Mouse (Mus musculus): ENCODE data around the gene Tmem178b. TPM values are rescaled to one million over a fixed set of nuclear protein-coding genes. Genes with fewer than 3 reads are reported as not detected.

The Tmem178b gene
- total RNA-seq, 2 experiments from 2014 or later: 10.5 to 26.1 TPM

DNA sequence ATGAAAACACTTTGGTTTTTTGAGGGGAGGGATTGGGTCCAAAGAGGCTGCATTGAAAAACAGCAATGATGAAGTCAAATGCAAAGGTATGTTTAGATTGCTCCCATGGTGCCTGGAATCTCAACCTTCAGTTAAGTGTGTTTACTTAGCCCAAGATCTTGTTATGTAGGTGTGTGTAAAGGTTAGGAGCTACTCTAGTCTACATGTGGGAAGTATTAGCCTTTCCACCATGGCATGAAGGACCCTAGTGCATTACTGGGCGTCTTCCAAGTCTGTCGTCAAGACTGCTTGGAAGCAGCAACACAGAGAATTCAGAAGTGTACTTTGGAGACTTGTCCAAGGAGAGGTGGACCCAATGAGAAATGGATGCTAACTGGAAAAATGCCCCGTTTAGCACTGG lies 205.3 kb downstream of the Tmem178b start:
- no peak for DNase-seq

DNA sequence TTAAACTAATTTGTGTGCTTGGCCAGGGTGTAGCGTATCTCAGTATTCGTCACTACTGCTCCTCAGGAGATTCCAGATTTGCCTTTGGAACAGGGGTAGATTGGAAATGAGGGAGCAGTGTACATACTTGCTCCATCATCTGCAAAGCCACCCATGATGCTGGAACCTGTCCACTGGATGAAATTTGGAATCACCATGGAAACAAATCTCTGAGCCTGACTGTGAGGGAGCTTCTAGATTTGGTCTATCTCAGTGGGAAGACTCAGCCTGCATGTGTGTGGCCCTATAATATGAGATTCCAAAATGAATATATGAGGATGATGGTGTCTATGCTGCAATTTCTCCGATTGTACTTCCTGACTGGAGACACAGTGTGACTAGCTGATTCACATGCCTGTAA lies 210.7 kb downstream of the Tmem178b start:
- no peak for DNase-seq

DNA sequence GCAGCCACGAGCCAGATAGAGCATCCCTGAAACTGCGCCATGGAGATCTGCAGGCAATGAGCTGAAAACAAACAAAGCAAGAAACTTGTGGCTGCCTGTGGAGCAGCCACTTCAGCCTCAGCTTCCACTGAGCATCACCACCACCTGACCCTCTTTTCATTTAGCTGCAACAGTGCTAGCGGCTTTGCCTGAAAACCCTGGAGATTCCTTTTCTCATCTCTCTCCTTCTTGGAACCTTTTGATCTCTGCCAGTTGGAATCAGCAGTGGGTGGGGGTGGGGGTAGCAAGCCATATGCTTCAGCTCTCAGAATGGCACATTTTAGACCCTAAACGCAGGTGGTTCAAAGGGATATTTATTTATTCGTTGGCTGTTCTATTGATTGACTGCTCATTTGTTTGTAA lies 218.2 kb downstream of the Tmem178b start:
- DNase-seq: no peak

DNA sequence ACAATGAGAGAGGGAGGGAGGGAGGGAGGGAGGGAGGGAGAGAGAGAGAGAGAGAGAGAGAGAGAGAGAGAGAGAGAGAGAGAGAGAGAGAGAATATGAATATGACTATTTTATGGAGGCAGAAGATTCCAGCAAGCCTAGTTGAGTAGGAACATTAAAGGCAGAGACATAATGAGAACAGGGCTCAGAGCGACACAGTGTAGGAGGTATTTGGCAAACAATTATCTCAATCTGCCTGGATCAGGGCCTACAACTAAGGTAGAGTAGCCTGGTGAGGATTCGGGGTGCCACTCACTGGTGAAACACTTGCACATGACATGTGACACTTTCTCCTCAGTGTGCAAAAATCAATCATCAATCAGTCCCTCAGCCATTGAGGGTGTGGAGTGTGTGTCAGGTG lies 225.4 kb downstream of the Tmem178b start:
- DNase-seq: no peak

DNA sequence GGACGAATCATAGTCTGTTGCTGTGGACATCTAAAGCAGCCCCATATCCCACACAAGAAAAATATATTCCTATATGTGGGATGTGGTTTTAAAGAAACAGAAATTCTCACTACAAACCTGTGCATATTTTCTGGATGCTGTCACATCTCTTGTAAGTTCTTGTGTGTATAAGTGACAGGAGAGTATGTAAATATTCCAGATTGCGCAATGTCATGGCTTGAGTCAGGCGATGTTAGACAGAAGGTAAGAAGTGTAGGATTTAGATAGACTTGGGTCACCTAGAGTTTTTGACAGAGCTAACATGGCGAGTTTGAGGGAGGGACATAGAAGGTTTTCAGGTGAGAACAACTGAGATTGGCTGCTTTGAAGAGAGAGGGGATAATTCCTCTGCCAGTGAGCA lies 228.7 kb downstream of the Tmem178b start:
- DNase-seq: no peak

DNA sequence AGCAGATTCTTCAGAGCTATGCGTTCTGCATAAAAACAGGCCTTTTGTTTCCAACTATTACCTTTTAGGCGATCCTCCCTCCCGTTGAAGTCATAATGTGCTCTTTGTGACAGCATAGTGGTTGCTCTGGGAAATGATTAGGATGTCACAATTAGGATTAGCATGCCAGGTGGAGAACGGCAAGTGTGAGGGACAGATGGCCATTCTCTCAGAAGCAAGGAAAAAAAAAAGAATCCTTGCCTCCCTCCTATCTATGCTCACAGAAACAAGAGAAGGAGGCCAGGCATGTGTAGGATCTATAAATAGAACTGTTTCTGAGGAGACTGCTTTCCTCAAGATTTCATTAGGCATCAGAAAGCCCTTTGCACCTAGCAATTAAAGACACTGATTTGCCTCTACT lies 229.8 kb downstream of the Tmem178b start:
- no peak for DNase-seq

DNA sequence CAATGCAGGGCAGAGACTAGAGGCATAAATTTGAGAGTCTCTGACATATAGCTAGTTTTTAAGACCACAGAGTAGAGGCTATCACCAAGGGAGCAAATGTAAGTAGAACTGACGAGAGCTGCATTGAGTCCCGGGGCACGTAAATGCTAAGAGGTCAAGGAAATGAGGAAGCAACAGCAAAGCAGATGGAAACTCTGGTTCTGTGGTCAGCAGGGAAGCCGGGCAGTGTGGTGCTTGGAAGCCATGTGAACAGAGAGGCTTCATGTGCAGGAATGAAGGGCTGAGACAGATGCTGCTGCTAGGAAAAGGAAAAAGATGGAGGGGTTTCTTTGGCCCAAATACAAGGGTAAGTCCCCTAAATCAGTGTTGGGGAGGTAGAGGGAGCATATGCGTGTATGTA lies 237.0 kb downstream of the Tmem178b start:
- no peak for DNase-seq

DNA sequence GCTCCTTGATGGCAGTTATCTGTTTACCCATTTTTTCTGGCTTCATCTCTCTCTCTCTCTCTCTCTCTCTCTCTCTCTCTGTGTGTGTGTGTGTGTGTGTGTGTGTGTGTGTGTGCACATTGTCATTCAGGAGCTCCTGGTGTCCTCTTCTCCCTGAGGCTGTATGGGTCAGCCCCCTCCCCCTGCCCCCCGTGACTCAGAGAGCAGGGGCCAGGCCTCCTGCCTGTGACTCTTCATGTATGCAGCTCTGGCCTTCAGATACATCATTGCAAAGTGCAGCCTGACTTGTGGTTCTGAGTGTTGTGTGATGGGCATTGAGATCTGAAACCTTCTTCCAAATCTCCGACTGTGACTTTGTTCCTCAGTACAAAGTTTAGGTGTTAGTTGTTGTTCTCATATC lies 237.7 kb downstream of the Tmem178b start:
- peak; percentile 53 to 64 for DNase-seq

DNA sequence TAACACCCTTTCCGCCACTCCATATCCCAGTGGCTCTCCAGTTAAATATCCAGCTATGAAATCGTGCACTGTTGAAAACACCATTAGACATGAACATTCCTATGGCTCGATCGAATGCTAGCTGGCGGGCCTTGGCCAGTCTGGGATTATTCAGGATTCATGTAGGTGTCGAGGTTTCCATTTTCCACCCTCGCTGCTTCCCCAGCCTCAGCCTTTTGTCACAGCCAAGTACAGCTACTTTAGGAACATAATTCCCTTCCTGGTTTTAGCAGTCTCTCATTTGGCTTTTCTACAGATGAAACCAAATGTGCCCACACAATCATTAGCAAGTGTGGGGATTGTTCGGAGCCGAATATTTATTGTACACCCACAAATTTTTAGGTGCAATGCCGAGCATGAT lies 239.4 kb downstream of the Tmem178b start:
- DNase-seq: no peak

DNA sequence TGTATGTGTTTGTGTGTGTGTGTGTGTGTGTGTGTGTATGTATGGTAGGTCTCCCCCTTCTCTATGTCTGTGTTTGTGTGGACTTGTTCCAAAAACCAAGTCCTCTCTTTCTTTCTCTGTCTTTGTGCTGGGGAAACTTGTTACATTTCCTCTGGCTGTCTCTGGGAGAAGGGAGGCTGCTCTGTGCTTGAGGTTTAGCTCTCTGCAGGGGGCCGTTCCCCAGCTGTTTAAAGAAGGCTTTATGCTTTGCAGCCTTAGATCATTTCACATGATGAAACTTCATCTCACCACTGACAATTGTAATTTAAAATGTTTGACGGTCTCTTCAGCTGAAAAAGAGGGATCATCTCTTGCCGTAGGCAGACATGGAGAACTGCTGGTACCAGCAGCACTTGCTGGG lies 243.2 kb downstream of the Tmem178b start:
- DNase-seq: no peak

DNA sequence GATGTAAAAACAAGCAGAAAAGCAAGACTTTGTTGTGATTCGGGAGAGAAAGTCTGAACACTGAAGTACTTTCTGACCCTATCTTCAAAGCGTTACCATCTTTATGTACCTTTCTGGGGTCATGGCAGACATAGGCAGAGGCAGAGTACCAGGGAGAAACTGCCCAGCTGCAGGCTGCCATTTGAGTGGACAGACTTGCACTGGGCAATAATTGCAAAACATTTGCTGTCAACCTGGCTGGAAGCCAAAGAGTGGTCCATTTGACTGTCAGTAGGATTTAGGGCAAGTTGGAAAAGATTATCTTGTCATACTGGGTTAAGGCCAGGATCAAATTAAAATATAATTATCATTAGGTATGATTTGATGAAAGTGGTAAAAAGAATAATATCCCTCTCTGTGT lies 247.1 kb downstream of the Tmem178b start:
- no peak for DNase-seq

DNA sequence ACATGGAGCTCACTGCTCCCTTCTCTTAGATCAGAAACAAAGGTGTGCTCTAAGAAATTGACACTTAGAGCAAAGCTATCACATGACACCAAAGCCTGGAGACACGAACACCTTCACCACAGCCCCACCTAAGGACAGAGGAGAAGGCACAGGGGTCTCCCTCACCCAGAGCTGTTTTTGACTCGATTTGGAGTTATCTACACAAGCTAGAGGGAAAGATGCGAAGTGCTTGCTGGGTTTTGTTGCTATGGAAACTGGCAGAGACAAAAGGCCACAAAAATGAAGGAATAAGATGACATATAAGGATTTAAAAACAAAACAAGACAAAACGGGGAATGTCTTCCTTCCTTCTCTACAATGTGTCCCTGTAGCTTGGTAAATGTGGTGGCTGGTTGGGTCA lies 248.4 kb downstream of the Tmem178b start:
- DNase-seq: no peak

DNA sequence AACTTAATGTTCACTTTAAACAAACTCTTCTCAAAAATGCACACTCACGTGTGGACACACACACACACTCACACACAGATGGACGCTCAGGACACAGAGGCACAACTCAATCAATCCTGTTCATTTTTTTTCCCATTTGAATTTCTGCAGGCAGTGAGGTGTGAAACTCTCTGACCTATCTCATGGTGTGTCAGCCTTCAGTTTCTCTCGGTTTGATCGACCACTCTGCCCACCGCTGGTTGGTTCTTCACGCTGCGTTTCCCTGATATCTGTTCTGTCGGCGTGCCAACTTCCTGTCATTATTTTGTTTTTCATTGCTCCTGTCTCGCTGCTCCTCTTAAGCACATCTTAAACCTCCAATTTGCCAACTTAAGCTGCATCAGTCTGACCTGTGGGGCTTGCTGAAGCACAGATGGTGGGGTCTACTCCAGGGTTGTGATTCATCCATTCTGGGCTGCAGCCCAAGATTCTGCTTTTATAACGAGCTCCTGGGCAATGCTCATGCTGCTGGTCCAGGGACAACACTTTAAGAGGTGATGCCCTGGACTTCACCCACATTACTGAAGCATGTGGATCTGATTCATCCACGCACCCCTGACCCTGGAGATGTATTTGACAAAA lies 250.1 kb downstream of the Tmem178b start:
- peak; percentile 31 to 33 for DNase-seq

DNA sequence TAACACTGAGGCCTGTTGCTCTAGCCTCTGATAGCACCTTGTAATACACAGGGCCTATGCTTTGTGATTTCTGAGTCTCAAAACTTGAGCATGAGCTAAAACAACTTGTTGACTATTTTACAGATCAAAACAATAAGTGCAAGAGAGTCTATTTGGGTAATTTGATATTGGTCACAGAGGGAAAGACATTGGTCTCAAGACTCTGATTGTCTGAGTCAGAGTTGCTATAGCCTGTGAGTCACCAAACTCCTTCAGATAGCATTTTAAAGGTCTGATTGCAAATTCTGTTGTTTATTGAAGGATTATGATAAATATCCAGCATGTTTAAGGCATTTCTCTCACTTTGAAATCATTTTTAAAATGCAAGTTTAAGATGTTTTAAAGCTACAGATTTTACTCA lies 250.9 kb downstream of the Tmem178b start:
- DNase-seq: no peak

DNA sequence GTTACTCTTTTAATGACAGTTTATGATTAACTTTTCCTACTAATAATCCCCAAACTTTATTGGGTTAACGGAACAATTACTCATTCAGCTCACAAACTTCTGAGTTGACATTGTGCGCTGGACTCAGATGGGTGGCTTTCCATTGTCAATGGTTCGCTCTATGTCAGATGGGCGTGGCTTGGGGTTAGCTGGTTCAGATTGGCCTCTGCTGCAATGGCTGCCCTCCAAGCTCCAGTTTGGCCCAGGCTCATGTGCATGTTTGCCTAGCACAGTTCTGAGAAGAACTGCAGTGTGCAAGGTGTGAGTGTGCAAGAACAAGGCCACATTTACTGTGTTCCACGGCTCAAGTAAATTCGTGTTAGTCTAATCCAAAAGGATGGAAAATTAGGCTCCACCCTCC lies 255.6 kb downstream of the Tmem178b start:
- DNase-seq: no peak

DNA sequence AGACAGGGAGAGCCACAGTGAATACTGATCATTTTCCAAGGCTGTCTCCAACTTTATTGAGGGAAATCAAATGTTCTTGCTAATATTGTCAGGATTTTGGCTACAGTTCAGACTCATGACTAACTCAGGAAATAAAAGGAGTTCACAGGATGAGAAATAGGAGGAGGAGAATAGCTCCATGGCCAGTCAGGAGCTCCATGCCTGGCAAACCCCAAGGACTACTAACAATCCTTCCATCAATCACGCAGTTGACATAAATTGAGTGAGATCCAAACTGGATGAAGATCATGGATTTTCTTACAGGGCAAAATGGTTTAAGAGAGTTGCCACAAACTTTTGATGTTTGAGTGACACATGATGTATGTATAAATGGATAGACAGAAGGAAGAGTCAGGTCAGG lies 258.9 kb downstream of the Tmem178b start:
- peak in 1 of 2 experiments; percentile 26 for DNase-seq

DNA sequence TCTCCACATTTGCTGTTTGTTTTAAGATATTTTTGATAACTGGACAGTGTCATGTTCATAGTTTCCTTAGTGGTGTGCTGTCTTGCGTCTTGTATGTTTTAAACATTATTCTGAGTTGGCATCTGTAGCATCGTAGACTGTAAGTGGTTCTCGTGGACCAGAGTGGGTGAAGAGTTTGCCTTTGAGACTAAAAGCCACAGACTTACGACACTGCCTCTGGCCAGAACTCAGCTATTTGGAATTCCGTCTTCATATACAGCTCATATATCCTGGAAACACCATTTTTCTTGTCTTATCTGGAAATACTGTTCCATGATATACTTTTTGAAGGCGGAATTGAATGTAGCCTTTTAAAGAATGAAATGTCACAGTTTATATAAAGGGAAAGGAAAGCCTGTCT lies 260.4 kb downstream of the Tmem178b start:
- DNase-seq: no peak

DNA sequence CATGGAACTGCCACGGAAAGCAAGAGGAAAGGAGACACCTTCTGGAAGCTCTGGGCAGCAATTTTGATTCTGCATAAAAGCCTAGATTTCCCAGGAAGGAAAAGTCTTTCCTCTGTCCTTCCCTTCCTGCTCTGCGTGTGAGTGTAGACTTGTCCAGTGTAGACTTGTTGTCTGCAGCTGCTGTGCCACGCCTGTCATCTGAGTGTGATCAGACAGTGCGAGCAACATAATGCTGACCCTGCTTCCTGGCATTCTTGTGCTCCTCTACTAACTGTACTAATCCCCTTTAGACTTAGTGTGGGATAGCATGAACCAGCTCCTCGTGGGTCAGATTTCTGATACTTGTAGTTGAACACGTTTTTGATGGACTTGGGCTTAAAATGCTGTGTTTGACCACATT lies 262.6 kb downstream of the Tmem178b start:
- DNase-seq: no peak

DNA sequence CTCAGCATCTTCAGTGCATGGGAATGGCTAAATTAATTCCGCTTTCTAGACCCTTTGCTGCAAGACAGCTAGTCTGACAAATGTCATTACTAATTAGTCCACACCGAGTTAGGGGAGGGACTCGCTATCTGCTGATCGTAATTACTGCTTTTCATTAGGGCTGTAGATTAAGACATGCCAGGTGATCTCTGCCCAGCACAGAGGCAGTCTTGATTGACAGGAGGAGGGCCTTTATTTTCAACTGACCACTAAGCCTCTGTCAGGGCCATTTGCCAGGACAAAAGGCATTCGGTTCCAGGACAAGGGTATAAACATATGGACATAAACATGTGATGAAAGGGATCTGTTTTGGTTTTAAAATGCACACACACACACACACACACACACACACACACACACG lies 264.3 kb downstream of the Tmem178b start:
- DNase-seq: no peak

DNA sequence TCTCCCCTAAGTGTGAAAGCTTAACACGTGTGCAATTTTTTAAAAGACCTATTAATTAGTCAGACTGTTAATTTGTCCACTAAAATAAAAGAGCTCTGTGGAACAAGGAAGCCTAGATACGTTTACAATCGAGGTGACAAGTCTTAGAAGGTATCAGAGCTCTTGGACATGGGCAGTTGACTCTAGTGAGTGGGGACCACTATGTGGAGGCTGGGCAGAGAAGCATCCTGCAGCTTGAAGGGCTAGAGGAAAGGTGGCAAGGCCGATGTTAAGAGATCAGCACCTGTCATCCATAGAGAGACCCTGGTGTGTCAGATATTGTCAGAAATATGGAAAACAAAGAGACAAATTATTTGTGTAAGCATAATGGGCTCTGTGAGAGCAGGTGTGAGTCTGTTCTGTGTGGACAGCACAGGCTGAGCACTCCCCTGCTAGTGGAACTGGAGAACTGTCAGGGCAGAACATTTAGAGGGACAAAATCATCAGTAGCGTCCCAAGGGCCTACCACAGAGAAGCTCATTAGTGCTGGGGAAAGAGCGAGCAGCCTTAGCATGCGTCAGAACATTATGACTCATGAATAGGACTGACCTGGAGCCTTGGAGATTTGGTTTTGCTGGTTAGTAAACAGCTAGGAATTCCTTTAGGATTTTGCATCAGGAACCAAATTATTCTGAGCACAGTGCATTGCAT lies 264.9 kb downstream of the Tmem178b start:
- peak; percentile 21 to 27 for DNase-seq

DNA sequence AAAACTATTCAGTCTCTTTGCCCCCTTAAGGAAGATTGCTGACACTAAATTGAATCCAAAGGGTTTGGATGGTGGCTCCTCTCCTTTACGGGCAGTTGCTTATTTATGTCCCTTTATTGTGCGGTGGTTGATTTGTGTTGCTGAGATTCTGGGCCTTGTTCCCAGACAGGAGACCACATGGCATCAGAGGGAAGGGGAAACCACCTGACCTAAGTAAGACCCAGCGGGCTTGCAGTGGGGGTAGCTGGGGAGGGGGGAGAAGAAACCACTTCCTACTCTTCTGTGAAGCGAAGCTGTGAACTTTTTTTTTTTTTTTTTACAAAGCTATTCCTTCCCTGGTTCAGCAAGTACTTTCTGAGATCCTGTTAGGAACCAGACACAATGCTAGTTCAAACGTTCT lies 269.5 kb downstream of the Tmem178b start:
- no peak for DNase-seq

DNA sequence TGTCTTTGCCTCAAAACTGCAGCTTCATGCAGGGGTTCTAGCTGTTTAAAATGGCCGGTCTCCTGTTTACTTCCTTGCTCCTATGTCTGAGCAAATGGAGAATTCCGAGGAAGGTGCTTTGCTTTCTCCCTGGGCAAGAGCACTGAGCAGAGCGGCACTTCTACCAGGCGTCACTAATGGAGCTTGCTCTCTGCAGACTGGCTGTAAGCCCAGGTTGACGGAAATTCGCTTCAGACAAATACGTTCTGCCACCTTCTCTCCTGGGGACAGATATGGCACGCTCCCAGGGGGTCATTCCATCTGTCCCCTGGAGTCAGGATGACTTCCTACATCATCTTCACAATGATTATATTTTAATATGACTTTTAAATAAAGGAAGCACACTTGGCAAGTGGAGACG lies 271.3 kb downstream of the Tmem178b start:
- DNase-seq: no peak

DNA sequence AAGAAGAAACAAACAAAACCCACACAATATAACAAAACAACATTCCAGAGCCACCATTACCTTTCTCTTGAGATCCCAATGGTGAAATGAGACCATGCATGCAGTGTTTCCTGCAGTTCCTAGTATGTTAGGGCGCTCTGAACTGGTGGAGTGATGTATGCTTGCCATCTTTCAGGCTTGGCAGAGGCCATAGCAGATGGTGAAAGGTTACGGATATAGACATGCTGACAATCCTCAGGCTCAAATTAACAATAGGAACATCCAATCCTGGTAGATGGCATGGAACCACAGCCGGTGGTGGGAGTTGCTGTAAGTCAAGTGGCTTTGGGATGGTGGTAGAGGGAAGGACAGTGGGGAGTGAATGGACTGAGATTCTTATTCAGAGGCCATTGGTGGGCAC lies 272.5 kb downstream of the Tmem178b start:
- no peak for DNase-seq

DNA sequence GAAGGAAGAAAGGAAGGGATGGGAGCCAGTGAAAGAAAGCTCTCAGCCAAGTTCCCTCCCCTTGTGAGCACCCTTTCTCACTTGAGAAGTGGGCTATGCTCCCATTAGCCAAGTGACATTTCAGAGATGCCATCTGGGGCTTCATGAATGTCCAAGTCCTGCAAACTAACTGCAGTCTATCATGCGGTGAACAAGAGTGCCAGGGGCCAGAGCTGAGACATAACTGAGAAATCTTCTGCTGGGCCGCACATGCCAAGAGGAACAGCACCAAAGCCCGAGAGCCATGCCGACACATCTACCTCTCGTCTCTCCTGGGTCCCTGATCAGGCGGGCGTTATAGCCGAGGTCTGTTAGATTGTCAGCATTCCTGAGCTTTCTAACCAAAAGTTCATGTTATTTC lies 279.2 kb downstream of the Tmem178b start:
- no peak for DNase-seq
